13 mouse cellular contexts compared by ENCODE assay signal in the genomic region with DNA sequence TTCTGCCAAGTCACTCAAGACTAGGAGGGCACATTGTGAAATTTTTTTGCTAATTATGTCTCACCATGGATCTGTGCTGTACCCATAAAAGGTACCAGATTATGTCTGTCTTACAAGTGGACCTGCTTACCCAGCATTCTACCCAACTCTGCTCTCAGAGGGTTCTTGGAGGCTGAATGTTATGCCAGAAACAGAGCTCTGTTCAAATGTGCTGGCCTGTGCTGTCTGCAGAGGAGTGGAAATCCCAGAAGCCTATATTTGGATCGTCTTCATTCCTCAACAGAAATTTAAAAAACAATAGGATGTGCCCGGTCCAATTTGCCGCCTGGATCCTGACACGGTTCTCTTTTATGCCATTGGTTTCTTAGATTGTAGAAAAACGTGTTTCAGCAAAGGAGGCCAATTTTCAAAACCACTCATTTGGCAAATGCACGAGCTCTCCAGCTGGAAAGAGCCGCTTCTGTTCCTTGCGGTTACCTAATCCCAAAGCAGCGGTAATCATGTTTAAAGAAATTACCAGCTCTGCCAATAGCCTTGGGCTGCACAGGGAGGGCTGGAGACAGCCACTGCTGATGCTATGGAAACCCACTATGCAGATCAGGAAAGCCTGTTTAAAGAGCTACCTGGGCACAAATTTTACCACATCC.
DNase-seq lines count a peak whose midpoint lies in the region; ATAC-seq lines count a peak whose summit lies in the region.
"Had no signal": no experiment of that assay in that cellular context is flagged by ENCODE, and none has a peak within 500 bp of the region (broad histone marks: within the 10 kb centered on the region; RNA-seq: fewer than 3 reads in every experiment).

No protein-coding gene starts in this region.

- peak; percentile 35 for DNase-seq in layer of hippocampus, adult 11-12 months (ENCODE audit: low spot score)
- DNase-seq in layer of hippocampus, adult 9-10 months (ENCODE audit: low spot score) = no peak
- peak; percentile 24 for DNase-seq in gonadal fat pad, adult 2 months (ENCODE audit: low read depth)
- DNase-seq in yolk sac, embryonic 10.5 days (ENCODE audit: low spot score) = no peak
- DNase-seq in ovary, postnatal 10 days (ENCODE audit: low spot score) = no peak
- DNase-seq: adrenal gland, postnatal 10 days; embryo, embryonic 11 days; kidney, adult 9 months; liver, embryonic 13.5 days; thymus, postnatal 4 days had no signal

- WGBS in embryonic facial prominence, embryonic 13.5 days = 36% methylated on average over 9 of the region's 9 CpGs
- WGBS in midbrain, embryonic 16.5 days = 36% methylated on average over 9 of the region's 9 CpGs

- no peak overlapping the region for H3K27ac ChIP-seq in embryonic facial prominence, embryonic 13.5 days
- H3K27ac ChIP-seq in midbrain, embryonic 16.5 days (ENCODE audit: low read length) = peak overlapping the region; percentile 56; the same call in 1 of the 2 replicates
- H3K27ac ChIP-seq: heart, embryonic 13.5 days; liver, embryonic 13.5 days had no signal

- no peak overlapping the region for H3K4me2 ChIP-seq in embryonic facial prominence, embryonic 13.5 days
- no peak overlapping the region for H3K4me2 ChIP-seq in midbrain, embryonic 16.5 days (ENCODE audit: low read length)
- H3K4me2 ChIP-seq: heart, embryonic 13.5 days; liver, embryonic 13.5 days had no signal

- H3K4me3 ChIP-seq in embryonic facial prominence, embryonic 13.5 days = no peak overlapping the region
- H3K4me3 ChIP-seq in midbrain, embryonic 16.5 days (ENCODE audit: low read depth, low read length) = no peak overlapping the region
- H3K4me3 ChIP-seq: heart, embryonic 13.5 days; liver, embryonic 13.5 days had no signal

- peaks cover 11% of the 10 kb centered on the region; the same call in 1 of the 2 replicates for H3K4me1 ChIP-seq in embryonic facial prominence, embryonic 13.5 days
- H3K4me1 ChIP-seq in midbrain, embryonic 16.5 days (ENCODE audit: control insufficient read depth, insufficient read depth, low read length) = peaks cover 5% of the 10 kb centered on the region; the same call in 1 of the 2 replicates
- H3K4me1 ChIP-seq: heart, embryonic 13.5 days; liver, embryonic 13.5 days had no signal

- H3K27me3 ChIP-seq in embryonic facial prominence, embryonic 13.5 days = no peaks in the 10 kb centered on the region
- no peaks in the 10 kb centered on the region for H3K27me3 ChIP-seq in midbrain, embryonic 16.5 days (ENCODE audit: control insufficient read depth, insufficient read depth, low read depth, low read length)
- H3K27me3 ChIP-seq: heart, embryonic 13.5 days; liver, embryonic 13.5 days had no signal

- H3K9ac ChIP-seq in embryonic facial prominence, embryonic 13.5 days = no peak overlapping the region
- no peak overlapping the region for H3K9ac ChIP-seq in midbrain, embryonic 16.5 days (ENCODE audit: low read depth, low read length)
- H3K9ac ChIP-seq: heart, embryonic 13.5 days; liver, embryonic 13.5 days had no signal

- ATAC-seq in embryonic facial prominence, embryonic 13.5 days (ENCODE audit: insufficient number of reproducible peaks, insufficient read depth, low FRiP score, low TSS enrichment, low read depth) = 0 out of 2 replicates have a peak, but pooled peaks have one; percentile 62
- ATAC-seq in midbrain, embryonic 16.5 days = peak; percentile 85

- no peaks in the 10 kb centered on the region for H3K36me3 ChIP-seq in embryonic facial prominence, embryonic 13.5 days
- no peaks in the 10 kb centered on the region for H3K36me3 ChIP-seq in midbrain, embryonic 16.5 days (ENCODE audit: control insufficient read depth, insufficient read depth, low read length)
- H3K36me3 ChIP-seq: heart, embryonic 13.5 days; liver, embryonic 13.5 days had no signal

- H3K9me3 ChIP-seq in embryonic facial prominence, embryonic 13.5 days = no peaks in the 10 kb centered on the region
- no peaks in the 10 kb centered on the region for H3K9me3 ChIP-seq in midbrain, embryonic 16.5 days (replicated peaks; ENCODE audit: control insufficient read depth, low read length, poor library complexity, severe bottlenecking)
- H3K9me3 ChIP-seq: heart, embryonic 13.5 days; liver, embryonic 13.5 days had no signal

Comparison
In these comparisons a context has a peak if more than half of its experiments do, and no peak if none do; other contexts are left out.
1. DNase-seq: peak in layer of hippocampus, adult 11-12 months (single experiment) and gonadal fat pad, adult 2 months (single experiment); none in layer of hippocampus, adult 9-10 months (single experiment), yolk sac, embryonic 10.5 days (single experiment) and ovary, postnatal 10 days (single experiment).